ENCODE assay signal across 8 mouse cellular contexts in the genomic region with DNA sequence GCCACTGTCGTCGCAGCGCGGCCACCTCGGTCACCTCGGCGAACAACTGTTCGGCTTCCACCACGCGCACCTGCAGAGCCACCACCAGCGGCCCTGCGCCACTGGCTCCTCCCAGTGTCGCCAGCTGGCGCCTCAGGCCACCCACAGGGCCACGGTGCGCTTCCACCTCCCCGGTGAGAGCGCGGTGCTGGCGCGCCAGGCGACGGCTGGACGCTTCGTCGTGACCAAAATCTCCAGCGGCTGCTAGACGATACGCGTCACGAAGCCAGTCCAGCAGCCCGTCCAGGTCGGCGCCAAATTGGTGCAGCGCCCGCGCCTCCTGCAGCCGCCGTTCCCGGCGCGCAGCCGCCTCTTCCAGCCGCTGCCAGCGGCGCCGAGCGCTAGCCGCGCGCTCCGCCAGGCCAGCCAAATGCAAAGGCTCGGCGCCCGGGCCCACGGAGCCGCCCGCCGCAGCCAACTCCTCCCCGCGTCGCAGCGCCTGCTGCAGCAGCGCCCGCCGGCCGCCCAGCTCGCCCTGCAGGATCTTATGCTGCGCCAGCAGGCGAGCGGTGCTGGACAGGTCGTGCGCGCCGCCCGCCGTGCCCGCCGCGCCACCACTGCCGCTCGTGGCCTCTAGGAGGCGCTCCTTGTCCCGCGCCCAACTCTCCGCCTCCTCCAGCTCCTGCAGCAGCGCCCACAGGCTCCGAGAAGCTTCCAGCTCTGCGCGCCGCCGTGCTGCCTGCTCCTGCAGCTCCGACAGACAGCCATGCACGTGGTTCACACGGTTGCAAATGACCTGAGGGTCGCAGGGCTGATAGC. TPM values are rescaled to one million over a fixed set of nuclear protein-coding genes. Genes with fewer than 3 reads are reported as not detected.
DNase-seq lines count a peak whose midpoint lies in the region; ATAC-seq and TF ChIP-seq lines count a peak whose summit lies in the region.

No protein-coding gene starts in this region.

- under 1% methylated on average over 94 of the region's 96 CpGs for WGBS in heart, embryonic 13.5 days
- under 1% methylated on average over 92 of the region's 96 CpGs for WGBS in kidney, embryonic 15.5 days
- WGBS in liver, embryonic 14.5 days (ENCODE audit: insufficient replicate concordance): 1% methylated on average over 86 of the region's 96 CpGs
- WGBS in stomach, embryonic 16.5 days: under 1% methylated on average over 94 of the region's 96 CpGs

- TF ChIP-seq CTCF in brain, embryonic 14.5 days (IDR thresholded peaks at IDR 0.05; ENCODE audit: borderline replicate concordance, extremely low read depth, insufficient read depth, insufficient read length): peak; percentile 76
- peak; percentile 77 for TF ChIP-seq CTCF in liver, embryonic 14.5 days (IDR thresholded peaks at IDR 0.05; ENCODE audit: low read depth)

- H3K36me3 ChIP-seq in erythroblast, embryonic 14.5 days (ENCODE audit: control insufficient read depth): no peaks in the 10 kb centered on the region
- H3K36me3 ChIP-seq in heart, embryonic 13.5 days: no peaks in the 10 kb centered on the region
- no peaks in the 10 kb centered on the region for H3K36me3 ChIP-seq in kidney, embryonic 15.5 days
- no peaks in the 10 kb centered on the region for H3K36me3 ChIP-seq in liver, embryonic 14.5 days (replicated peaks; ENCODE audit: control insufficient read depth, insufficient read depth, low read depth)
- no peaks in the 10 kb centered on the region for H3K36me3 ChIP-seq in stomach, embryonic 16.5 days (ENCODE audit: control insufficient read depth, insufficient read depth, low read length)

- peaks cover 9% of the 10 kb centered on the region for H3K4me1 ChIP-seq in erythroblast, embryonic 14.5 days (ENCODE audit: control insufficient read depth)
- H3K4me1 ChIP-seq in heart, embryonic 13.5 days: peaks cover 16% of the 10 kb centered on the region
- H3K4me1 ChIP-seq in kidney, embryonic 15.5 days: peaks cover 24% of the 10 kb centered on the region
- H3K4me1 ChIP-seq in liver, embryonic 14.5 days (replicated peaks; ENCODE audit: control insufficient read depth in 2 of 2, insufficient read depth in 2 of 2, low read length in 1 of 2): 0 out of 4 replicates have a peak, but pooled peaks cover 0 to 2% of the 10 kb centered on the region in 2 experiments
- peaks cover 9% of the 10 kb centered on the region for H3K4me1 ChIP-seq in stomach, embryonic 16.5 days (ENCODE audit: control insufficient read depth, insufficient read depth, low read length)

- peaks cover 10% of the 10 kb centered on the region for H3K9me3 ChIP-seq in erythroblast, embryonic 14.5 days (ENCODE audit: control insufficient read depth, low read length)
- peaks cover 4% of the 10 kb centered on the region; the same call in 1 of the 2 replicates for H3K9me3 ChIP-seq in heart, embryonic 13.5 days
- no peaks in the 10 kb centered on the region for H3K9me3 ChIP-seq in kidney, embryonic 15.5 days (replicated peaks)
- no peaks in the 10 kb centered on the region for H3K9me3 ChIP-seq in liver, embryonic 14.5 days (ENCODE audit: control insufficient read depth, low read length)
- H3K9me3 ChIP-seq in stomach, embryonic 16.5 days (replicated peaks; ENCODE audit: control insufficient read depth, low read length): peaks cover 8% of the 10 kb centered on the region; the same call in 1 of the 2 replicates

- DNase-seq in CD4-positive helper T cell, adult 2 months (ENCODE audit: low read depth, low spot score): peak; percentile 58
- peak; percentile 81 for DNase-seq in brain, embryonic 14.5 days (ENCODE audit: low read depth)
- no peak for DNase-seq in liver, embryonic 14.5 days (ENCODE audit: low read depth in 3 of 3, low spot score in 3 of 3)
- peak; percentile 20 to 48 for DNase-seq in natural killer cell, adult 2 months (ENCODE audit: low spot score in 2 of 2)

- 0 out of 2 replicates have a peak, but pooled peaks have one; percentile 20 for ATAC-seq in heart, embryonic 13.5 days (ENCODE audit: extremely low read depth, insufficient number of reproducible peaks, low FRiP score, low TSS enrichment)
- ATAC-seq in kidney, embryonic 15.5 days (replicated peaks; ENCODE audit: low FRiP score): peak; percentile 86
- ATAC-seq in liver, embryonic 14.5 days (ENCODE audit: insufficient read depth): peak; percentile 52; the same call in 1 of the 2 replicates
- ATAC-seq in stomach, embryonic 16.5 days (ENCODE audit: insufficient read depth, low FRiP score): peak; percentile 67; the same call in 1 of the 2 replicates

- H3K27ac ChIP-seq in heart, embryonic 13.5 days (replicated peaks): no peak overlapping the region
- no peak overlapping the region for H3K27ac ChIP-seq in kidney, embryonic 15.5 days
- H3K27ac ChIP-seq in liver, embryonic 14.5 days: no peak overlapping the region
- no peak overlapping the region for H3K27ac ChIP-seq in stomach, embryonic 16.5 days (ENCODE audit: low read length)

- TF ChIP-seq POLR2A in brain, embryonic 14.5 days (IDR thresholded peaks at IDR 0.05; ENCODE audit: borderline replicate concordance, extremely low read depth, insufficient read depth, insufficient read length, poor library complexity, severe bottlenecking): no peak

- H3K27me3 ChIP-seq in erythroblast, embryonic 14.5 days (ENCODE audit: control insufficient read depth): peaks cover 79% of the 10 kb centered on the region
- peaks cover 90% of the 10 kb centered on the region for H3K27me3 ChIP-seq in heart, embryonic 13.5 days (replicated peaks)
- H3K27me3 ChIP-seq in kidney, embryonic 15.5 days: peaks cover 72% of the 10 kb centered on the region
- peaks cover 59% of the 10 kb centered on the region for H3K27me3 ChIP-seq in liver, embryonic 14.5 days (ENCODE audit: control insufficient read depth, insufficient read depth, low read length)
- peaks cover 49% of the 10 kb centered on the region for H3K27me3 ChIP-seq in stomach, embryonic 16.5 days (ENCODE audit: control insufficient read depth, insufficient read depth, low read length)

- peak overlapping the region; percentile 44; the same call in 1 of the 2 replicates for H3K9ac ChIP-seq in heart, embryonic 13.5 days
- peak overlapping the region; percentile 27 for H3K9ac ChIP-seq in kidney, embryonic 15.5 days
- H3K9ac ChIP-seq in liver, embryonic 14.5 days (replicated peaks): no peak overlapping the region
- H3K9ac ChIP-seq in stomach, embryonic 16.5 days (ENCODE audit: low read length): peak overlapping the region; percentile 44

- H3K4me2 ChIP-seq in heart, embryonic 13.5 days: peak overlapping the region; percentile 81
- peak overlapping the region; percentile 87 for H3K4me2 ChIP-seq in kidney, embryonic 15.5 days
- peak overlapping the region; percentile 41 for H3K4me2 ChIP-seq in liver, embryonic 14.5 days (ENCODE audit: low read depth)
- H3K4me2 ChIP-seq in stomach, embryonic 16.5 days (ENCODE audit: low read depth, low read length): peak overlapping the region; percentile 72

- peak overlapping the region; percentile 1 for H3K4me3 ChIP-seq in erythroblast, embryonic 14.5 days (replicated peaks)
- H3K4me3 ChIP-seq in heart, embryonic 13.5 days: peak overlapping the region; percentile 55
- H3K4me3 ChIP-seq in kidney, embryonic 15.5 days (replicated peaks): peak overlapping the region; percentile 52
- peak overlapping the region in 1 of 2 experiments; percentile 29; a peak in 2 of 4 replicates for H3K4me3 ChIP-seq in liver, embryonic 14.5 days (ENCODE audit: insufficient read depth in 1 of 2, low read depth in 2 of 2, low read length in 2 of 2)
- H3K4me3 ChIP-seq in stomach, embryonic 16.5 days (replicated peaks; ENCODE audit: low read length): peak overlapping the region; percentile 51

- TF ChIP-seq EP300 in liver, embryonic 14.5 days (IDR thresholded peaks at IDR 0.05; ENCODE audit: low read depth): no peak

RNA-seq across cellular contexts. Expression of a gene that starts 38.9 kb away (rescaled TPM):
- 21.0 and 30.4 TPM in 2 replicates for polyA plus RNA-seq in brain, embryonic 14.5 days (2012; rRNA removed)
- polyA plus RNA-seq in erythroblast, embryonic 14.5 days (2012): 0.01 and 0.02 TPM in 2 replicates
- 0.13 and 0.23 TPM in 2 replicates for polyA plus RNA-seq in heart, embryonic 13.5 days (2015; fragmentation: Nextera tagmentation; extraction: Ambion mirVana)
- 0.27 and 0.39 TPM in 2 replicates for polyA plus RNA-seq in kidney, embryonic 15.5 days (2015; fragmentation: Nextera tagmentation; extraction: Ambion mirVana)
- polyA plus RNA-seq in liver, embryonic 14.5 days (2012; rRNA removed): 0.06 TPM in 2 replicates
- polyA plus RNA-seq in liver, embryonic 14.5 days (2014; fragmentation: Nextera tagmentation; extraction: Ambion mirVana): 0.05 and 0.06 TPM in 2 replicates
- polyA plus RNA-seq in stomach, embryonic 16.5 days (2015; fragmentation: Nextera tagmentation; extraction: Ambion mirVana): 0.50 and 0.57 TPM in 2 replicates

RNA-seq across cellular contexts. Expression of a gene that starts 39.2 kb away (rescaled TPM):
- 13.9 and 19.1 TPM in 2 replicates for polyA plus RNA-seq in brain, embryonic 14.5 days (2012; rRNA removed)
- 842 and 917 TPM in 2 replicates for polyA plus RNA-seq in erythroblast, embryonic 14.5 days (2012)
- polyA plus RNA-seq in heart, embryonic 13.5 days (2015; fragmentation: Nextera tagmentation; extraction: Ambion mirVana): 84.7 and 89.0 TPM in 2 replicates
- polyA plus RNA-seq in kidney, embryonic 15.5 days (2015; fragmentation: Nextera tagmentation; extraction: Ambion mirVana): 44.5 and 57.4 TPM in 2 replicates
- 673 and 878 TPM in 2 replicates for polyA plus RNA-seq in liver, embryonic 14.5 days (2012; rRNA removed)
- 1,114 and 1,162 TPM in 2 replicates for polyA plus RNA-seq in liver, embryonic 14.5 days (2014; fragmentation: Nextera tagmentation; extraction: Ambion mirVana)
- 112 and 113 TPM in 2 replicates for polyA plus RNA-seq in stomach, embryonic 16.5 days (2015; fragmentation: Nextera tagmentation; extraction: Ambion mirVana)

RNA-seq across cellular contexts. Expression of a gene that starts 51.4 kb away (rescaled TPM):
- 0.20 TPM in 1 of 2 replicates, not detected in the other for polyA plus RNA-seq in brain, embryonic 14.5 days (2012; rRNA removed)
- not detected in 2 replicates for polyA plus RNA-seq in erythroblast, embryonic 14.5 days (2012)
- polyA plus RNA-seq in heart, embryonic 13.5 days (2015; fragmentation: Nextera tagmentation; extraction: Ambion mirVana): 0.83 and 0.90 TPM in 2 replicates
- polyA plus RNA-seq in kidney, embryonic 15.5 days (2015; fragmentation: Nextera tagmentation; extraction: Ambion mirVana): 1.9 TPM in 1 of 2 replicates, not detected in the other
- 0.09 and 0.40 TPM in 2 replicates for polyA plus RNA-seq in liver, embryonic 14.5 days (2012; rRNA removed)
- not detected in 2 replicates for polyA plus RNA-seq in liver, embryonic 14.5 days (2014; fragmentation: Nextera tagmentation; extraction: Ambion mirVana)
- polyA plus RNA-seq in stomach, embryonic 16.5 days (2015; fragmentation: Nextera tagmentation; extraction: Ambion mirVana): 3.0 TPM in 1 of 2 replicates, not detected in the other

RNA-seq across cellular contexts. Expression of a gene that starts 52.8 kb away (rescaled TPM):
- 142 and 232 TPM in 2 replicates for polyA plus RNA-seq in brain, embryonic 14.5 days (2012; rRNA removed)
- 13.0 and 15.9 TPM in 2 replicates for polyA plus RNA-seq in erythroblast, embryonic 14.5 days (2012)
- polyA plus RNA-seq in heart, embryonic 13.5 days (2015; fragmentation: Nextera tagmentation; extraction: Ambion mirVana): 28.8 and 32.2 TPM in 2 replicates
- polyA plus RNA-seq in kidney, embryonic 15.5 days (2015; fragmentation: Nextera tagmentation; extraction: Ambion mirVana): 43.6 and 53.1 TPM in 2 replicates
- polyA plus RNA-seq in liver, embryonic 14.5 days (2012; rRNA removed): 19.1 and 24.7 TPM in 2 replicates
- polyA plus RNA-seq in liver, embryonic 14.5 days (2014; fragmentation: Nextera tagmentation; extraction: Ambion mirVana): 11.8 and 15.1 TPM in 2 replicates
- 41.0 and 41.7 TPM in 2 replicates for polyA plus RNA-seq in stomach, embryonic 16.5 days (2015; fragmentation: Nextera tagmentation; extraction: Ambion mirVana)

Comparison
In these comparisons a context has a peak if more than half of its experiments do, and no peak if none do; other contexts are left out.
1. DNase-seq: peak in CD4-positive helper T cell, adult 2 months (single experiment), brain, embryonic 14.5 days (single experiment) and natural killer cell, adult 2 months (2 of 2); none in liver, embryonic 14.5 days (0 of 3).
2. ATAC-seq: peak in every context shown above with its lines; median percentile 86 in kidney, embryonic 15.5 days; 67 in stomach, embryonic 16.5 days; 52 in liver, embryonic 14.5 days; 20 in heart, embryonic 13.5 days.
3. RNA of a gene that starts 38.9 kb away (polyA plus RNA-seq): 21.0 to 30.4 TPM in brain, embryonic 14.5 days; 0.50 to 0.57 TPM in stomach, embryonic 16.5 days, 0.27 to 0.39 TPM in kidney, embryonic 15.5 days, 0.13 to 0.23 TPM in heart, embryonic 13.5 days, 0.05 to 0.06 TPM in liver, embryonic 14.5 days and 0.01 to 0.02 TPM in erythroblast, embryonic 14.5 days; every median in the first group is over 10 times any median in the second.
4. Peak in every context shown above with its lines, with median percentiles within 50 percentile points of each other: H3K4me2 ChIP-seq.